Mouse (Mus musculus) stomach, embryonic 14.5 days (tissue): ENCODE measurements around the gene Shmt1. TPM values are rescaled to one million over a fixed set of nuclear protein-coding genes. Genes with fewer than 3 reads are reported as not detected.

Source experiments
- ATAC-seq: fragments of 200-750 bp; cut with Nextera tagmentation; 2 replicates; pipeline ENCODE4 v1.8.0; 2017; ENCODE audit warnings: low read depth, moderate TSS enrichment; ENCODE audit not compliant: insufficient number of reproducible peaks, insufficient read depth, low FRiP score
- H3K27ac ChIP-seq: fragments of 300-500 bp; sonication (generic); 2 replicates; pipeline ENCODE4 v1.5.1; 2014; ENCODE audit warnings: mild to moderate bottlenecking, low read length, moderate library complexity, mixed read lengths
- H3K27me3 ChIP-seq: fragments of 300-500 bp; sonication (generic); 2 replicates; pipeline ENCODE4 v1.6.1; 2014; ENCODE audit warnings: low read length, control low read depth, mixed read lengths; ENCODE audit not compliant: control insufficient read depth, insufficient read depth
- H3K36me3 ChIP-seq: fragments of 300-500 bp; sonication (generic); 2 replicates; pipeline ENCODE4 v1.6.1; 2014; ENCODE audit warnings: mild to moderate bottlenecking, control low read depth, low read length, moderate library complexity, mixed read lengths; ENCODE audit not compliant: control insufficient read depth, insufficient read depth
- H3K4me1 ChIP-seq: fragments of 300-500 bp; sonication (generic); 2 replicates; pipeline ENCODE4 v1.6.1; 2014; ENCODE audit warnings: low read length, control low read depth, mixed read lengths; ENCODE audit not compliant: control insufficient read depth, insufficient read depth
- H3K4me2 ChIP-seq: fragments of 300-500 bp; sonication (generic); replicated peaks from 2 replicates; pipeline ENCODE4 v1.6.1; 2014; ENCODE audit warnings: low read depth, low read length, control low read depth
- H3K4me3 ChIP-seq: fragments of 300-500 bp; sonication (generic); 2 replicates; pipeline ENCODE4 v1.5.1; 2014; ENCODE audit warnings: low read depth, low read length, control low read depth
- H3K9ac ChIP-seq: fragments of 300-500 bp; sonication (generic); replicated peaks from 2 replicates; pipeline ENCODE4 v1.6.1; 2014; ENCODE audit warnings: low read depth, mild to moderate bottlenecking, control low read depth, low read length, moderate library complexity, mixed read lengths
- H3K9me3 ChIP-seq: fragments of 300-500 bp; sonication (generic); 2 replicates; pipeline ENCODE4 v1.6.1; 2016; ENCODE audit warnings: low read depth, low read length, control low read depth; ENCODE audit not compliant: control insufficient read depth
- WGBS: fragments of 180-500 bp; shearing (Covaris S2); extraction: QIAGEN DNeasy Blood & Tissue Kit; methylation state at CpG from one replicate; pipeline ENCODE4 v1.1.7; 2014; 5-methylcytosine and 5-hydroxymethylcytosine counted together
- polyA plus RNA-seq: library from polyadenylated mRNA; unstranded; fragments of >200 nt; fragmentation: Nextera tagmentation; extraction: Ambion mirVana; gene quantifications from 2 replicates; pipeline ENCODE4 v1.2.1, GENCODE M21; 2014

The Shmt1 gene
- polyA plus RNA-seq, 1 experiment from 2014 or later, result 66.8 TPM

- H3K9me3 ChIP-seq, result no peaks in the 10 kb centered on the region
- no peaks in the 10 kb centered on the region for H3K36me3 ChIP-seq
- H3K27ac ChIP-seq, result no peak overlapping the region
- ATAC-seq, result no peak
- no peaks in the 10 kb centered on the region for H3K27me3 ChIP-seq
- WGBS, result 25% methylated on average over 2 of the region's 2 CpGs
- no peak overlapping the region for H3K4me3 ChIP-seq
- peaks cover 5% of the 10 kb centered on the region; the same call in 1 of the 2 replicates for H3K4me1 ChIP-seq
- H3K4me2 ChIP-seq, result no peak overlapping the region
- no peak overlapping the region for H3K9ac ChIP-seq
Observed at GRCm38 (mm10) chr11:60828903-60829302, 17.4 kb upstream of the Shmt1 start.

GRCm38 (mm10) chr11:60827241-60827945 lies 15.9 kb upstream of the Shmt1 start:
- 66% methylated on average over 4 of the region's 4 CpGs for WGBS
- Histone ChIP-seq H3K4me1 (peaks cover 5% of the 10 kb centered on the region; the same call in 1 of the 2 replicates), H3K4me3 (no peak overlapping the region), H3K36me3 (no peaks in the 10 kb centered on the region), H3K4me2 (no peak overlapping the region), H3K9ac (no peak overlapping the region), H3K27ac (no peak overlapping the region), H3K27me3 (no peaks in the 10 kb centered on the region), H3K9me3 (no peaks in the 10 kb centered on the region)
- ATAC-seq, result no peak

- no peaks in the 10 kb centered on the region for H3K9me3 ChIP-seq
- no peak overlapping the region for H3K27ac ChIP-seq
- no peak overlapping the region for H3K4me2 ChIP-seq
- WGBS, result 55% methylated on average over 1 of the region's 1 CpGs
- no peaks in the 10 kb centered on the region for H3K27me3 ChIP-seq
- H3K4me1 ChIP-seq, result peaks cover 5% of the 10 kb centered on the region; the same call in 1 of the 2 replicates
- ATAC-seq, result no peak
- no peak overlapping the region for H3K9ac ChIP-seq
- H3K36me3 ChIP-seq, result no peaks in the 10 kb centered on the region
- no peak overlapping the region for H3K4me3 ChIP-seq
Observed at GRCm38 (mm10) chr11:60826700-60827099, 15.2 kb upstream of the Shmt1 start.

GRCm38 (mm10) chr11:60825191-60825590 lies 13.7 kb upstream of the Shmt1 start:
- Histone ChIP-seq H3K27ac (peak overlapping the region; percentile 23; the same call in 1 of the 2 replicates), H3K27me3 (no peaks in the 10 kb centered on the region), H3K9me3 (no peaks in the 10 kb centered on the region), H3K4me2 (no peak overlapping the region), H3K4me3 (no peak overlapping the region), H3K4me1 (no peaks in the 10 kb centered on the region), H3K9ac (no peak overlapping the region), H3K36me3 (no peaks in the 10 kb centered on the region)
- 64% methylated on average over 3 of the region's 3 CpGs for WGBS
- ATAC-seq, result peak; percentile 91

GRCm38 (mm10) chr11:60823771-60824170 lies 12.3 kb upstream of the Shmt1 start:
- Histone ChIP-seq H3K36me3 (no peaks in the 10 kb centered on the region), H3K4me3 (no peak overlapping the region), H3K4me2 (no peak overlapping the region), H3K27ac (no peak overlapping the region), H3K9ac (no peak overlapping the region), H3K9me3 (no peaks in the 10 kb centered on the region), H3K27me3 (no peaks in the 10 kb centered on the region), H3K4me1 (no peaks in the 10 kb centered on the region)
- no peak for ATAC-seq
- WGBS, result 68% methylated on average over 2 of the region's 2 CpGs

GRCm38 (mm10) chr11:60816398-60816797 lies 4.9 kb upstream of the Shmt1 start:
- Histone ChIP-seq H3K4me2 (no peak overlapping the region), H3K4me1 (no peaks in the 10 kb centered on the region), H3K9me3 (no peaks in the 10 kb centered on the region), H3K27ac (no peak overlapping the region), H3K36me3 (no peaks in the 10 kb centered on the region), H3K27me3 (no peaks in the 10 kb centered on the region), H3K9ac (no peak overlapping the region), H3K4me3 (no peak overlapping the region)
- WGBS, result 64% methylated on average over 5 of the region's 5 CpGs
- ATAC-seq, result no peak

- under 1% methylated on average over 29 of the region's 29 CpGs for WGBS
- peaks cover 20% of the 10 kb centered on the region; the same call in 1 of the 2 replicates for H3K4me1 ChIP-seq
- no peaks in the 10 kb centered on the region for H3K36me3 ChIP-seq
- peak overlapping the region; percentile 44 for H3K4me3 ChIP-seq
- no peaks in the 10 kb centered on the region for H3K9me3 ChIP-seq
- ATAC-seq, result peak; percentile 99
- peak overlapping the region; percentile 72 for H3K4me2 ChIP-seq
- peak overlapping the region; percentile 12; the same call in 1 of the 2 replicates for H3K9ac ChIP-seq
- no peaks in the 10 kb centered on the region for H3K27me3 ChIP-seq
- H3K27ac ChIP-seq, result peak overlapping the region; percentile 61
Observed at GRCm38 (mm10) chr11:60811054-60811460, 461 bp downstream of the Shmt1 start.

- Histone ChIP-seq H3K9ac (peak overlapping the region; percentile 12; the same call in 1 of the 2 replicates), H3K27me3 (no peaks in the 10 kb centered on the region), H3K4me1 (peaks cover 20% of the 10 kb centered on the region; the same call in 1 of the 2 replicates), H3K9me3 (no peaks in the 10 kb centered on the region), H3K36me3 (no peaks in the 10 kb centered on the region), H3K27ac (peak overlapping the region; percentile 61), H3K4me2 (peak overlapping the region; percentile 72), H3K4me3 (peak overlapping the region; percentile 44)
- no peak for ATAC-seq
- 12% methylated on average over 14 of the region's 14 CpGs for whole genome bisulfite sequencing
Observed at GRCm38 (mm10) chr11:60810046-60810965, 1.2 kb downstream of the Shmt1 start.
